Mouse (Mus musculus) adrenal gland, postnatal 10 days (tissue): Measurements from ENCODE around the gene Ifna7. TPM values are rescaled to one million over a fixed set of nuclear protein-coding genes. Genes with fewer than 3 reads are reported as not detected.
"Not testable (repeated sequence)": the region's sequence is repeated elsewhere in the genome, so short reads cannot be mapped to it uniquely, and the experiment has no call there.

Source experiments
- DNase-seq: peaks from one replicate; pipeline ENCODE4 v3.0.0; 2021; ENCODE audit warnings: mixed read lengths
- long read RNA-seq, 2 experiments: library from polyadenylated mRNA; stranded (forward); transcript quantifications; one replicate each; pipeline ENCODE4 v2.0.0; 2021
- total RNA-seq, 2 experiments: library from RNA; stranded (reverse); gene quantifications; 2 replicates each; pipeline ENCODE4 v1.2.3; 2021

Ifna7 gene
- not detected for total RNA-seq
- long read RNA-seq, experiment 1, result 0 reads
- long read RNA-seq, experiment 2, result 0 reads

- no peak for DNase-seq
These were observed at the start of gene Ifna7 for GRCm38 (mm10) chr4:88815928-88816327. Ifna7 (plus strand) TSS chr4:88816228.

DNA sequence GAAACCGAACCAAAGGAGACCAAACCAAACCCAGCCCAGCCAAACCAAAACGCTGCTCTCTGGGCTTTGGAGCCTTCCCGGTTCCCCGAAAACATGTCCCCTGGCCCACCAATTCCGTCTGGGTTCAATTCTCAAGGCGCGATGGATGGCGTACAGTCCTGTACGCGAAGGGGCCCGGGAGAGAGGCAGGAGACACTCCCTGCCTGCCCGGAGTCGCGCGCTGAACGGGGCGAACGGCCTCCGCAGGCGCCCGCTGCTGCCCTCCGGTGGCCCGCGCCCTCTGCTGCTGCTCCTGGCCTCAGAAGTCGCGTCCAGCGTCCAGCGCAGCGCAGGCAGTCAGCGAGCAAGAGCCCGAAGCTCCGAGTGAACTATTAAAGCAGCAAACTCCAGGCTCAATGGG is 42.5 kb upstream of the Ifna7 start, which contains the start of gene Gm13290:
Gene Gm13290, plus strand, starts transcription at position 301 of the 400 bp plus-strand sequence.
- DNase-seq, result not testable (repeated sequence)

GRCm38 (mm10) chr4:88776622-88777021 is 39.4 kb upstream of the Ifna7 start, which contains the start of gene Gm13289:
Gm13289 (plus strand) TSS chr4:88776922.
- DNase-seq, result not testable (repeated sequence)

GRCm38 (mm10) chr4:88779550-88779949 is 36.5 kb upstream of the Ifna7 start, which contains the start of gene Gm13272:
Gm13272 (plus strand) TSS chr4:88779850.
- DNase-seq, result not testable (repeated sequence)

DNA sequence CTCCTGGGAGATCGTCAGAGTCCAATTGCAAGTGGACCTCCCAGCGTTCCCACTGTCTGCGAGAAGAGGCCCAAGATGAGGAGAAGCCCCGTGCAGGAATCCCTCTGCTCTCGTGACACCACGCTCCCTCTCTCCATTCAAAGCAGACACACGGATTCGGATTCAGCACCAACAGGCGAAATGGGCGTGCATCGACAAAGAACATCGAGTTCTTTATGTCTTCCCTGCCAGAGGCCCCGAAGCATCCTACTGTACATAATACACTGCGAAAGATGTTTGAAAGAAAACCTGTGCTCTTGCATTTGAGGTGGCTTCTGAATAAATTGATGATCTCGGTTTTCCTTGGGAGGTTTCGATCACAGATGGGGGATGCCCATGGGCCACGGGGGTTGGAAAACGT is 35.7 kb upstream of the Ifna7 start:
- DNase-seq, result not testable (repeated sequence)

GRCm38 (mm10) chr4:88781831-88782230 is 34.2 kb upstream of the Ifna7 start, which contains the start of gene Ifnz:
Ifnz (plus strand) TSS chr4:88782131.
- not testable (repeated sequence) for DNase-seq

DNA sequence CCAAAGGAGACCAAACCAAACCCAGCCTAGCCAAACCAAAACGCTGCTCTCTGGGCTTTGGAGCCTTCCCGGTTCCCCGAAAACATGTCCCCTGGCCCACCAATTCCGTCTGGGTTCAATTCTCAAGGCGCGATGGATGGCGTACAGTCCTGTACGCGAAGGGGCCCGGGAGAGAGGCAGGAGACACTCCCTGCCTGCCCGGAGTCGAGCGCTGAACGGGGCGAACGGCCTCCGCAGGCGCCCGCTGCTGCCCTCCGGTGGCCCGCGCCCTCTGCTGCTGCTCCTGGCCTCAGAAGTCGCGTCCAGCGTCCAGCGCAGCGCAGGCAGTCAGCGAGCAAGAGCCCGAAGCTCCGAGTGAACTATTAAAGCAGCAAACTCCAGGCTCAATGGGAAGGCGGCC is 33.7 kb upstream of the Ifna7 start:
- peak; percentile 16 for DNase-seq

DNA sequence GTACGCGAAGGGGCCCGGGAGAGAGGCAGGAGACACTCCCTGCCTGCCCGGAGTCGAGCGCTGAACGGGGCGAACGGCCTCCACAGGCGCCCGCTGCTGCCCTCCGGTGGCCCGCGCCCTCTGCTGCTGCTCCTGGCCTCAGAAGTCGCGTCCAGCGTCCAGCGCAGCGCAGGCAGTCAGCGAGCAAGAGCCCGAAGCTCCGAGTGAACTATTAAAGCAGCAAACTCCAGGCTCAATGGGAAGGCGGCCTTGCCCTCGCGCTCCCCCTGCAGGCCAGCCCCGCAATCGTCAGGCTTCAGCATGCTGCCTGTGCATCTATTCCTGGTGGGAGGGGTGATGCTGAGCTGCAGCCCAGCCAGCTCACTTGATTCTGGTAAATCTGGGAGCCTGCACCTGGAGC is 30.6 kb upstream of the Ifna7 start, which contains the start of gene Gm13276:
Gene Gm13276, plus strand, starts transcription at position 301 of the 400 bp plus-strand sequence.
- not testable (repeated sequence) for DNase-seq

DNA sequence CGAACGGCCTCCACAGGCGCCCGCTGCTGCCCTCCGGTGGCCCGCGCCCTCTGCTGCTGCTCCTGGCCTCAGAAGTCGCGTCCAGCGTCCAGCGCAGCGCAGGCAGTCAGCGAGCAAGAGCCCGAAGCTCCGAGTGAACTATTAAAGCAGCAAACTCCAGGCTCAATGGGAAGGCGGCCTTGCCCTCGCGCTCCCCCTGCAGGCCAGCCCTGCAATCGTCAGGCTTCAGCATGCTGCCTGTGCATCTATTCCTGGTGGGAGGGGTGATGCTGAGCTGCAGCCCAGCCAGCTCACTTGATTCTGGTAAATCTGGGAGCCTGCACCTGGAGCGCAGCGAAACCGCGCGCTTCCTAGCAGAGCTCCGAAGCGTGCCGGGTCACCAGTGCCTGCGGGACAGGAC is 27.6 kb upstream of the Ifna7 start, which contains the start of gene Gm13277:
Gene Gm13277, plus strand, starts transcription at position 231 of the 400 bp plus-strand sequence.
- DNase-seq, result peak; percentile 75

GRCm38 (mm10) chr4:88791250-88791649 is 24.8 kb upstream of the Ifna7 start, which contains the start of gene Gm13278:
Gm13278 (plus strand) TSS chr4:88791550.
- DNase-seq, result not testable (repeated sequence)

DNA sequence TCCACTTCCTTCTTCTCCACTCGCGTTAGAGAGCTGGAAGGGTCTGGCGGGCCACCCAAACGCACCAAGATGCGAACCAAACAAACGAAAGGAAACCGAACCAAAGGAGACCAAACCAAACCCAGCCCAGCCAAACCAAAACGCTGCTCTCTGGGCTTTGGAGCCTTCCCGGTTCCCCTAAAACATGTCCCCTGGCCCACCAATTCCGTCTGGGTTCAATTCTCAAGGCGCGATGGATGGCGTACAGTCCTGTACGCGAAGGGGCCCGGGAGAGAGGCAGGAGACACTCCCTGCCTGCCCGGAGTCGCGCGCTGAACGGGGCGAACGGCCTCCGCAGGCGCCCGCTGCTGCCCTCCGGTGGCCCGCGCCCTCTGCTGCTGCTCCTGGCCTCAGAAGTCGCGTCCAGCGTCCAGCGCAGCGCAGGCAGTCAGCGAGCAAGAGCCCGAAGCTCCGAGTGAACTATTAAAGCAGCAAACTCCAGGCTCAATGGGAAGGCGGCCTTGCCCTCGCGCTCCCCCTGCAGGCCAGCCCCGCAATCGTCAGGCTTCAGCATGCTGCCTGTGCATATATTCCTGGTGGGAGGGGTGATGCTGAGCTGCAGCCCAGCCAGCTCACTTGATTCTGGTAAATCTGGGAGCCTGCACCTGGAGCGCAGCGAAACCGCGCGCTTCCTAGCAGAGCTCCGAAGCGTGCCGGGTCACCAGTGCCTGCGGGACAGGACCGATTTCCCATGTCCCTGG is 21.9 kb upstream of the Ifna7 start, which contains the start of gene Gm13275:
Gene Gm13275, plus strand, starts transcription at position 552 of the 740 bp plus-strand sequence.
- DNase-seq, result peak; percentile 29

DNA sequence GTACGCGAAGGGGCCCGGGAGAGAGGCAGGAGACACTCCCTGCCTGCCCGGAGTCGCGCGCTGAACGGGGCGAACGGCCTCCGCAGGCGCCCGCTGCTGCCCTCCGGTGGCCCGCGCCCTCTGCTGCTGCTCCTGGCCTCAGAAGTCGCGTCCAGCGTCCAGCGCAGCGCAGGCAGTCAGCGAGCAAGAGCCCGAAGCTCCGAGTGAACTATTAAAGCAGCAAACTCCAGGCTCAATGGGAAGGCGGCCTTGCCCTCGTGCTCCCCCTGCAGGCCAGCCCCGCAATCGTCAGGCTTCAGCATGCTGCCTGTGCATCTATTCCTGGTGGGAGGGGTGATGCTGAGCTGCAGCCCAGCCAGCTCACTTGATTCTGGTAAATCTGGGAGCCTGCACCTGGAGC is 18.9 kb upstream of the Ifna7 start, which contains the start of gene Gm13279:
Gene Gm13279, plus strand, starts transcription at position 301 of the 400 bp plus-strand sequence.
- not testable (repeated sequence) for DNase-seq

- not testable (repeated sequence) for DNase-seq
These were observed 16.7 kb upstream of the Ifna7 start, which contains the start of gene Gm13285 for GRCm38 (mm10) chr4:88799365-88799764. Gm13285 (plus strand) TSS chr4:88799665.

DNA sequence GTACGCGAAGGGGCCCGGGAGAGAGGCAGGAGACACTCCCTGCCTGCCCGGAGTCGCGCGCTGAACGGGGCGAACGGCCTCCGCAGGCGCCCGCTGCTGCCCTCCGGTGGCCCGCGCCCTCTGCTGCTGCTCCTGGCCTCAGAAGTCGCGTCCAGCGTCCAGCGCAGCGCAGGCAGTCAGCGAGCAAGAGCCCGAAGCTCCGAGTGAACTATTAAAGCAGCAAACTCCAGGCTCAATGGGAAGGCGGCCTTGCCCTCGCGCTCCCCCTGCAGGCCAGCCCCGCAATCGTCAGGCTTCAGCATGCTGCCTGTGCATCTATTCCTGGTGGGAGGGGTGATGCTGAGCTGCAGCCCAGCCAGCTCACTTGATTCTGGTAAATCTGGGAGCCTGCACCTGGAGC is 13.1 kb upstream of the Ifna7 start, which contains the start of gene Gm13287:
Gene Gm13287, plus strand, starts transcription at position 301 of the 400 bp plus-strand sequence.
- not testable (repeated sequence) for DNase-seq

DNA sequence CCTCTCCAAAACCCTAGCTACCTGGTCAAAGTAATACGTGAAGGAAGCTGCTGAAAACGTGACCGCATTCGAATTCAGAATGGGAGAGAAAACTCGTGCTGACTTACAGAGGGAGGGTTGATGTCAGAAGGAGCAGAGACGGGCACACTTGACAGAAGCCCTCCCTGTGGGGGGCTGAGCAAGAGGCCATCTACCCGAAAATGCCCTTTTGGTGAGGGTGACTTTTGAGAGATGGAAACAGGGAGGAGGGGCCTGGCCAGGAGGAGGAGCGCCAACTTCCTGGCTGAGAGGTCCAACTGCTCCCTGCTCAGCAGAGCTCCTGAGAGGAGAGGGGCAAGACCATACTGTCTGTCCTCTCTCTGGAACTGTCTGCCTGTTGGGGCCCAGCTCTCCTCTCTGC is 10.8 kb upstream of the Ifna7 start, which contains the start of gene Gm13288:
Gene Gm13288, plus strand, starts transcription at position 301 of the 400 bp plus-strand sequence.
- DNase-seq, result not testable (repeated sequence)

DNA sequence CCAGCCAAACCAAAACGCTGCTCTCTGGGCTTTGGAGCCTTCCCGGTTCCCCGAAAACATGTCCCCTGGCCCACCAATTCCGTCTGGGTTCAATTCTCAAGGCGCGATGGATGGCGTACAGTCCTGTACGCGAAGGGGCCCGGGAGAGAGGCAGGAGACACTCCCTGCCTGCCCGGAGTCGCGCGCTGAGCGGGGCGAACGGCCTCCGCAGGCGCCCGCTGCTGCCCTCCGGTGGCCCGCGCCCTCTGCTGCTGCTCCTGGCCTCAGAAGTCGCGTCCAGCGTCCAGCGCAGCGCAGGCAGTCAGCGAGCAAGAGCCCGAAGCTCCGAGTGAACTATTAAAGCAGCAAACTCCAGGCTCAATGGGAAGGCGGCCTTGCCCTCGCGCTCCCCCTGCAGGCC is 10.3 kb upstream of the Ifna7 start:
- DNase-seq, result peak; percentile 40

GRCm38 (mm10) chr4:88819659-88820058 is 3.6 kb downstream of the Ifna7 start, which contains the start of gene Ifna11:
Ifna11 (plus strand) TSS chr4:88819959.
- DNase-seq, result no peak

- DNase-seq, result peak; percentile 19
These were observed 7.0 kb downstream of the Ifna7 start for GRCm38 (mm10) chr4:88822995-88823394.

GRCm38 (mm10) chr4:88827116-88827515 is 11.1 kb downstream of the Ifna7 start, which contains the start of gene Ifna6:
Ifna6 (plus strand) TSS chr4:88827416.
- not testable (repeated sequence) for DNase-seq

DNA sequence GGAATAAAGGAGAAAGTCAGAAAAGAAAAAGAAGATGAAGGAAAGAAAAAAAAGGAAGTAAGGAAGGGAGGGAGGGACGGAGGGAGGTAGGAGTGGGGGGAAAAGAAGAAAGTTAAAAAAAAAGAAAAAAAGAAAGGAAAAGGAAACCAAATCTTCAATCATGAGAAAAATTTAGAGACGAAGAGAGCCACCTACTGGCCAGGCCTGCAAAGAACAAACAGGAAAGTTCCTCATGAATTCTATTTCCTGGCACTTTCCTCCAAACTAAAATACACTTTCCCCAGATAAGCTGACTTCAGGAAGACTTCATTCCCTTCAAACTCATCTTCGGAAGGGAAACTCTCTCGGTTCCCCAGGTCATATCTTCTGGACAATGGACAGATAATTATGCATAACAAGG is 14.5 kb downstream of the Ifna7 start:
- DNase-seq, result peak; percentile 28

GRCm38 (mm10) chr4:88835225-88835624 is 19.2 kb downstream of the Ifna7 start, which contains the start of gene Ifna5:
Ifna5 (plus strand) TSS chr4:88835525.
- DNase-seq, result not testable (repeated sequence)

- peak; percentile 4 for DNase-seq
These were observed 22.8 kb downstream of the Ifna7 start for GRCm38 (mm10) chr4:88838828-88839227.
